Mouse (Mus musculus) kidney, postnatal 10 days (tissue): Measurements from ENCODE around the gene Cdk4.
"Not testable (repeated sequence)": the region's sequence is repeated elsewhere in the genome, so short reads cannot be mapped to it uniquely, and the experiment has no call there.

Experiments used
- DNase-seq: peaks from one replicate; pipeline ENCODE4 v3.0.0; 2021; ENCODE audit warnings: mixed read lengths

Gene Cdk4

GRCm38 (mm10) chr10:127058161-127058560 is 5.2 kb upstream of the Cdk4 start:
- DNase-seq = peak; percentile 88

- DNase-seq = no peak
Observed at GRCm38 (mm10) chr10:127058708-127059107, 4.6 kb upstream of the Cdk4 start.

GRCm38 (mm10) chr10:127059174-127059967 is 4.0 kb upstream of the Cdk4 start:
- peak; percentile 57 for DNase-seq

GRCm38 (mm10) chr10:127059968-127060916 is 3.1 kb upstream of the Cdk4 start, which contains the start of gene March9:
TSS of gene March9 (minus strand) at chr10:127060184.
- peak; percentile 85 for DNase-seq

- DNase-seq = no peak
Observed at GRCm38 (mm10) chr10:127061085-127061484, 2.2 kb upstream of the Cdk4 start.

- DNase-seq = no peak
Observed at GRCm38 (mm10) chr10:127061513-127061912, 1.8 kb upstream of the Cdk4 start.

- DNase-seq = not testable (repeated sequence)
Observed at GRCm38 (mm10) chr10:127062101-127062500, 1.2 kb upstream of the Cdk4 start.

- DNase-seq = no peak
Observed at GRCm38 (mm10) chr10:127062503-127062902, 831 bp upstream of the Cdk4 start.

- peak; percentile 42 for DNase-seq
Observed at GRCm38 (mm10) chr10:127063913-127064870, 858 bp downstream of the Cdk4 start.

GRCm38 (mm10) chr10:127065981-127066380 is 2.6 kb downstream of the Cdk4 start:
- no peak for DNase-seq

- no peak for DNase-seq
Observed at GRCm38 (mm10) chr10:127066519-127067018, 3.2 kb downstream of the Cdk4 start.

GRCm38 (mm10) chr10:127068360-127069038 is 5.2 kb downstream of the Cdk4 start:
- no peak for DNase-seq

GRCm38 (mm10) chr10:127069281-127070189 is 6.2 kb downstream of the Cdk4 start:
- no peak for DNase-seq

- peak; percentile 94 for DNase-seq
Observed at GRCm38 (mm10) chr10:127070190-127071121, 7.1 kb downstream of the Cdk4 start, which contains the start of gene Tspan31. TSS of gene Tspan31 (minus strand) at chr10:127070264.

- DNase-seq = no peak
Observed at GRCm38 (mm10) chr10:127071203-127071602, 7.9 kb downstream of the Cdk4 start.

GRCm38 (mm10) chr10:127072270-127072669 is 8.9 kb downstream of the Cdk4 start:
- not testable (repeated sequence) for DNase-seq

GRCm38 (mm10) chr10:127072969-127073368 is 9.6 kb downstream of the Cdk4 start:
- not testable (repeated sequence) for DNase-seq

- DNase-seq = no peak
Observed at GRCm38 (mm10) chr10:127073981-127074380, 10.6 kb downstream of the Cdk4 start.

GRCm38 (mm10) chr10:127075080-127075479 is 11.7 kb downstream of the Cdk4 start, which contains the start of gene Agap2:
TSS of gene Agap2 (plus strand) at chr10:127075284.
- DNase-seq = no peak
